Mouse (Mus musculus) CD8-positive naive resting alpha-beta T cell, adult 2 months (primary cell): ENCODE measurements around the gene Gja8.

ENCODE experiments used
- DNase-seq, 2 experiments: peaks; one replicate each; pipeline ENCODE4 v3.0.0; 2022; ENCODE audit warnings: low read depth in 2 of 2, low spot score in 2 of 2

Gja8 gene

DNA sequence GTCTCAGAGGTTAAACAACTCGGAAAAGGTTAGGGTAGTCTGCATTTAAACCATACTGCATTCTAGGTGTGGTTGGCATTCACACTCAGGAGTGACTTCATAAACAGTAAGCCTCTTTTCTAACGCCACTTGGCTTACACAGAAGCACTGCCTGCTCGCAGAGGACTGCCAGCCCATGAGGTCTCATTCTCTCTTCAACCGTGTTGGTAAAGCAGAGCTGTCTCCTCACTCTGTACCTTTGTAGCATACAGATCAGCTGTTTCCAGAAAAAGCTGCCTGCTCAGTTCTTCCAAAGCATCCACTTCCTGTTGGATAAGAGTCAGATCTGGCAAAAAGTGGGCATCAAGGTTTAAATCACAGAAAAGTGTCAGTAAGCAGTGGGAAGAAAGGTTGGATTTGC is 45.4 kb downstream of the Gja8 start:
- DNase-seq, result no peak

DNA sequence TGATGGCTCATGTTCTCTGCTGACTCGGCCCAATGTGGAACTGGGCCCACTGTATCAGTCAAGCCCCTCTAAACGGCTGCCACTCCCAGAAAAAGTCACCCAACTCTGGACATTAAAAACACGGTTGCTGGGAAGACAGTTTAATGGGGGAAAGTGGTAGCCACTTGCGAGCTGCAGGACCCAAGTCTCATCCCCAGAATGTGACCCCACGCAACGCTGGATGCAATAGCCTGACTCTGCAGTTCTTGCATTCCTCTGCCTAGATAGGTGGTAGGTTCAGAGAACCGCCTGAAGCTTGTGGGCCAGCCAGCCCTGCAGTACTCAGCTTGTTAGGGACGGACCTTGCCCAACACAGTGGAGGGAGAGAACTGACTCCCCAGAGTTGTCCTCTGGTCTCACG is 46.3 kb downstream of the Gja8 start:
- DNase-seq, result no peak

DNA sequence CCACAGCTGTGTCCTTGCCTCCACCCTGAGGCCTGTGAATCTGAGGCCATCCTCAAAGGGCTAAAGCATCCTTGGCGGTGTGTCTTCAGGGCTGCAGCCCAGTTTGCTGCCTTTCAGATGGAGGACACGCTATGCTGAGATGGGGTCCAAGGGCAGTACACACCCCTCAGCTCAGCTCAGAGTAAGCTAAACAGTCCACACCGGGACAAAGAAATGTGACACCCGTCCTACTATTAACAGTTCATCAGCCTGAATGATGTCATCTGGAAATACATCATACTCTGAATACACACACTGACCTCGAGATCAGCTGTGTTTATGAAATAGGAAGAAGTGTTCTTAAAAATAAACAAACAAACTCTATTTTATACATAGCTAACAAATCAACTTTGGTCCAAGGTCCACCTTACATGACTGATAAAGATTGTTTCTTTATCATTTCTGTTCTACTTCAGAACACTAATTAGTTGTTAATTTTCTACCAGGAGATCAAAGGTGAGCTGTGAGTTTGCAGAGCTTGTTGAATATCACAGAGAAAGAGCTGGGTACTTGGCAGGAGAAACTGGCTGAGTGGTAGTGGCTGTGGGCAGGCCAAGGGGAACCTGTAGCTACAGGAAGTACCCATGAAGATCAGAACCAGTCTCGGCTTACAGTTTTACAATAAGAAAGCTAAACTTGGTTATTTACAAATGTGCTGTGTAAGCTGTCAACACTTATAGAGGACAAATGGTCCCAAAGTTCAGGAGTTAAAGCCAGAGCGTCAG is 50.8 kb downstream of the Gja8 start:
- no peak for DNase-seq

DNA sequence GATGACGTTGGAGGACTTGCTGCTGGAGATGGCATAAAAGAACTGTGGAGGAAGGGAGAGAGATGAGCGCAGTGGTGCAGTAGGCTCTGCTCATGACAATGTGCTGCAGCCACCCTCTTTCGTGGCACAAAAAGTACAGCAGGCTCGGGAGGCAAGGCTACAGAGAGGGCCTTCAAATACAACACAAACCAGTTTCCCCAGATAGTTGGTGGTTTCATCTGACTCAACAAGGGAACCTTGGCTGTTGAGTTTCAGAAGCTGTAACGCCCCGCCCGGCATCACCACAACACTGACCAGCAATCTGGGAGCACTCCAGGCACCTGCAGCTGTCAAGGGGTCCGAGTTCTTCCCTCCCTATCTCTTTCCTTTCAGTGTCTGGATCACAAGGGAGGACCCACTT is 53.3 kb downstream of the Gja8 start:
- no peak for DNase-seq

DNA sequence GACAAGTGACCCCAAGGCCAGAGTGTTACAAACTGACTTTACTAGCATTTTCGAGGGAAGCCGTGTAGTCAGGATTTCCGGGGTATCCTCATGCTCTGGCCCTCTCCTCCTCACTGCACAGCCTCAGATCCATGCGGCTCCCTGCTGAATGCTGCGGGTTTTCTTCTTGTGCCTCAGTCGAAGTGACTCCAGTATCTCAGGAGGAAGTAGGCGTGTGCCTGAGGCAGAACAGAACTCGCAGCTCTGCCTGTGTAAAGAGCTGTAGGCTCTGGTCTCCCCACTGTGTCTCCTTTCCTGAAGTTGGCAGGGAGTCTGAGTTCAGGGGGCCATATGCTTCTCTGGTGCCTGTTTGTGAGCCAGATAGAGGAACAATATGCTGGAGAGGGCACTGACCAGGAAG is 54.8 kb downstream of the Gja8 start:
- DNase-seq, result no peak

DNA sequence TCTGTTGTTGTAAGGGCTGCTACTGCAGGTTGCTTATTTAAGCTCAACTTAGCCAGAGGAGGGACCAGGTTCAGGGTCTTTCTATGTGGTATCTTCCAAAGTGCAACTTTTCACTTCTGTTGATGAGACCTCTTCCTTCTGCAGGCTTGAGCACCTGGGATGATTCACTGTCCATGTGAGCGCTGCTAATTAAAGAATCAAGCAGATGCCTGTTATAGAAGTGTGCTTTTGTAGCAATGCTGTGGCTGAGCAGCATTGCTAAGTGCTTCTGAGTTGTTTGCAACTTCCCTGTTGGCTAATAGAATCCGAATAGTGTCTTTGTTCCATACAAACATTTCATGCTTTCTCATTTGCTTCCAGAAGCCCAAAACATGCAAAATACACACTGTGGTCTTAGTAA is 55.5 kb downstream of the Gja8 start:
- no peak for DNase-seq

DNA sequence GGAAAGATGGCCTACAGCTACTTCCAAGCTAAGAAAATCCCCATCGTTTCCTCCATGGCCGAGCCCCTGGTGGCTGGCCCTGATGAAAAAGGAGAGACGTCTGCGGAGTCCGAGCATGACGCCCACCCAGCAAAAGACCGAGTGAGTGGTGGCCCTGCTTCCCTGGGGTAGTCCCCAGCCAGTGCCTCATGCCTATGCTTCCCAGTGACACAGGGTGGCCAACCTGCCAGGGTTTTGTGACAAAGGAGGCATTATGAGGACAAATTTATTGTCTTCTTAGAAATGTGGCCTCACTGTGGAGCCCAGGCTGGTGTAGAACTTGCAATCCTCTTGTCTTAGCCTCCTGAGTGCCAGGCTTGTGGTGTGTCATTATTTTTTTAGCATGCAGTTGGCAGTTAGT is 56.7 kb downstream of the Gja8 start:
- DNase-seq, result no peak

DNA sequence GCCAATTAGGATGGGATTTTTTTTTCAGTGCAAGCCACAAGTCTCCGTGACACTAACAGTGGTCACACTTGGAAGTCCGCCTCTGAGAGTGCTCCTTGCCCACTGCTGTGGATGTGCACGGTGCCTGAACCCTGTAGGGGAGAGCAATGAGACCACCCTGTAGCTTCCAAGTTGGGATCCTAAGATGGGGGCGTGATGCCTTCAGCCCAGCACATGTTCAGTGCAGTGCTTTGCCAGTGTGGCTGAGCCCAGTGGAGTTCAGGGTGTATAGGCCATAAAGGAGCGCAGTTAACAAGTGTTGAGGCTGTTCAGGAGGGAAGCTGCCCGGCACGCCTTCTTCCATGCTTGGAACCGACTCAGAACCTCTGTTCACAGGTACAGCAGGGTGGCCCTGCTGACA is 57.3 kb downstream of the Gja8 start:
- DNase-seq, result no peak

DNA sequence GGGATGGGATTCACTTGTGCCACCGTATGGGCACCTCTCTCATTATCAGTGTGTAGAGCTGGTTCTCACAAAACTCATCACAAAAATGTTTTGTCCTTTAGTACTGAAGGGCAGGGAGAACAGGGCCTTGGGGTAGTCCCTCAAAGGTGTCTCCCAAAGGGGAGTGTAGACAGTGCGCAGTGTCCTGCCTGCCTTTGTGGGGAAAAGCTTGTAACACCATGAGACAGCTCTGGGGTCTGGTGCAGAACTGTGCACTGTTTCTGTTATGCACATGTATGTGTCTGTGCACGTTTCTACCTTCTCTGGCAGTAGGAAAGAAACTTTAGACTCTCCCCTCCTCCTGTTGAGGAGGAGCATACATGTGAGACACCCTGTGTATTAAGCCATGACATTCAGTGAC is 58.0 kb downstream of the Gja8 start:
- no peak for DNase-seq
